Mouse (Mus musculus): ENCODE measurements around the gene Map2k6.
A peak's percentile ranks its signal among the peaks of the same experiment; 100 is the strongest.
"Not testable (repeated sequence)": the region's sequence is repeated elsewhere in the genome, so short reads cannot be mapped to it uniquely, and the experiment has no call there.

The Map2k6 gene

GRCm38 (mm10) chr11:110398553-110399239, at the start of gene Map2k6:
Map2k6 (plus strand) TSS chr11:110399122.
- DNase-seq (ENCODE audit: low spot score), result peak; percentile 64

GRCm38 (mm10) chr11:110354261-110354660, 44.7 kb upstream of the Map2k6 start:
- no peak for DNase-seq (ENCODE audit: low spot score)

- DNase-seq (ENCODE audit: low spot score), result not testable (repeated sequence)
Observed at GRCm38 (mm10) chr11:110355131-110355530, 43.8 kb upstream of the Map2k6 start.

- peak; percentile 25 for DNase-seq (ENCODE audit: low spot score)
Observed at GRCm38 (mm10) chr11:110357756-110358551, 41.0 kb upstream of the Map2k6 start.

- DNase-seq (ENCODE audit: low spot score), result peak; percentile 50
Observed at GRCm38 (mm10) chr11:110365016-110365415, 33.9 kb upstream of the Map2k6 start.

GRCm38 (mm10) chr11:110366902-110367301, 32.0 kb upstream of the Map2k6 start:
- DNase-seq (ENCODE audit: low spot score), result no peak

- no peak for DNase-seq (ENCODE audit: low spot score)
Observed at GRCm38 (mm10) chr11:110367638-110368037, 31.3 kb upstream of the Map2k6 start.

- DNase-seq (ENCODE audit: low spot score), result no peak
Observed at GRCm38 (mm10) chr11:110369312-110370019, 29.5 kb upstream of the Map2k6 start.

GRCm38 (mm10) chr11:110371827-110372226, 27.1 kb upstream of the Map2k6 start:
- DNase-seq (ENCODE audit: low spot score), result no peak

- DNase-seq (ENCODE audit: low spot score), result no peak
Observed at GRCm38 (mm10) chr11:110372266-110372954, 26.5 kb upstream of the Map2k6 start.

- DNase-seq (ENCODE audit: low spot score), result no peak
Observed at GRCm38 (mm10) chr11:110374036-110374435, 24.9 kb upstream of the Map2k6 start.

GRCm38 (mm10) chr11:110379661-110380309, 19.1 kb upstream of the Map2k6 start:
- peak; percentile 59 for DNase-seq (ENCODE audit: low spot score)

- DNase-seq (ENCODE audit: low spot score), result no peak
Observed at GRCm38 (mm10) chr11:110380310-110380668, 18.6 kb upstream of the Map2k6 start.

- no peak for DNase-seq (ENCODE audit: low spot score)
Observed at GRCm38 (mm10) chr11:110385487-110385886, 13.4 kb upstream of the Map2k6 start.

GRCm38 (mm10) chr11:110392763-110393162, 6.2 kb upstream of the Map2k6 start:
- DNase-seq (ENCODE audit: low spot score), result no peak

- DNase-seq (ENCODE audit: low spot score), result no peak
Observed at GRCm38 (mm10) chr11:110394788-110395452, 4.0 kb upstream of the Map2k6 start.

- DNase-seq (ENCODE audit: low spot score), result no peak
Observed at GRCm38 (mm10) chr11:110396085-110396484, 2.8 kb upstream of the Map2k6 start.

- DNase-seq (ENCODE audit: low spot score), result no peak
Observed at GRCm38 (mm10) chr11:110399240-110400150, 573 bp downstream of the Map2k6 start.

- DNase-seq (ENCODE audit: low spot score), result no peak
Observed at GRCm38 (mm10) chr11:110400283-110400682, 1.4 kb downstream of the Map2k6 start.

- no peak for DNase-seq (ENCODE audit: low spot score)
Observed at GRCm38 (mm10) chr11:110402671-110403070, 3.7 kb downstream of the Map2k6 start.

Data from urinary bladder, postnatal 25 days (tissue).